Mouse (Mus musculus) testis, adult 2 months (tissue): ENCODE measurements around the gene Rundc1.

ENCODE experiments used
- CTCF ChIP-seq: fragments of 200-500 bp; IDR thresholded peaks from 2 replicates; pipeline ENCODE4 v1.5.1; 2012; ENCODE audit warnings: low read depth, mild to moderate bottlenecking, inconsistent platforms, low read length, moderate library complexity; ENCODE audit not compliant: control insufficient read depth, insufficient read depth, insufficient replicate concordance
- POLR2A ChIP-seq: fragments of 200-500 bp; IDR thresholded peaks from 2 replicates; pipeline ENCODE4 v1.6.1; 2012; ENCODE audit warnings: low read depth, mild to moderate bottlenecking, inconsistent platforms, low read length, moderate library complexity; ENCODE audit not compliant: control insufficient read depth

GRCm38 (mm10) chr11:101460321-101460720, 35.4 kb downstream of the Rundc1 start:
- TF ChIP-seq CTCF (no peak), POLR2A (no peak)
